Mouse (Mus musculus) A20 (cell line): ENCODE results near the gene Spdye4a.

Source experiments
- DNase-seq: peaks from one replicate; pipeline ENCODE4 v3.0.0-alpha.2; 2011; ENCODE audit warnings: low read depth, low spot score

The Spdye4a gene

DNA sequence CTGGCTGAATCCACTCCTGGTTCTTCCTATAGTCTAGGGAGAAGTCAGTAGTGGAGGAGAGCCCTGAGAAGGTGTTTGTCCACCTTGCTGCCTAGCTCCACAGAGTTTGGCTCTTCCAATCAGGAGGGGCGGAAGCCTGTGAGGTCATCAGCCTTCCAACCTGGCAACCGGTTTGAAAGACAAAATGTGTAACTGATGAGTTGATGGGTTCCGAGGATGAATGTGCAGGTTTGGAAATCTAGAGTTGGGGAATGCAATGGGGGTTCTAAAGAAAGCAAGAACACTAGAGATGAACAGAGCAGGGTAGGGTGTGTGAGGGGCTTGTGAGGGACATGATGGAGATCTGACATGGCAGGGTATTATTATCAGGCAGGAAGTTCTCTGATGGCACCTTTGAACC, at the start of gene Spdye4a:
Spdye4a (minus strand) TSS at position 101 of the 400 bp plus-strand sequence.
- no peak for DNase-seq

GRCm38 (mm10) chr5:143275761-143276160, 49.1 kb upstream of the Spdye4a start:
- no peak for DNase-seq

DNA sequence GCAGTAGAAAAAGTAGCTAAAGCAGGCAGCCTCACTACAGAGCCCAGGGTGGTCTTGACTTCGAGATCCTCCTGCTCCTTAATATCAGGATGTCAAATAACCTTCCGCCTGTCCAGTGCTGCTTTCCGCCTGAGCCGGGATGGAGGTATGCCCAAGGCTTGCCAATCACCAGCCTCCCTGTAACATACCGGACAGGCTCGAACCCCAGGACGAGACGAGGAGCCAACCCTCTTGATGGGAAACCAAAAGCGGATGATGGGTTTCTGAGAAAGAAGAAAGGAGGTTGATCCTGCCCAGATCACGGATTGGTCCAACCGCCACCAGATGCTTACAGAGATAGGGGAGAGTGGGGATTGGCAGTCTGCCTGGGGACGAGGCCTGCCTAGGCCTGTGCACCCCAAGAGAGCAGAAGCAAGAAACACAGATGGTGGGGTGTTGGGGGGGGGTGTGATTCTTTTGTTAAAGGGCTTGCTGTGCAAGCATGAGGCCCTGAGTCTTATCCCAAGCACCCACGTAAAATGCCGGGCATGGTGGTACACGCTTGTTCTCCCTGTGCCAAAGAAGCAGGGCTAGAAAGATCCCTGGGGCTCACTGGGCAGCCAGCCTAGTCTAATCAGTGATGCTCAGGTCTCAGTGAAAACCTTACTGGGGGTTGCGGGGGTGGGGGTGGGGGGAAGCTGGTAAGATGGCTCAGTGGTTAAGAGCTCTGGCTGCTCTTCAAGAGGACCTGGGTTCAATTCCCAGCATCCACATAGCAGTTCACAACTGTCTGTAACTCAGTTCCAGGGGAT, 46.0 kb upstream of the Spdye4a start:
- DNase-seq, result no peak

- no peak for DNase-seq
Observed at GRCm38 (mm10) chr5:143272108-143272507, 45.4 kb upstream of the Spdye4a start.

- DNase-seq, result no peak
Observed at GRCm38 (mm10) chr5:143271642-143272041, 45.0 kb upstream of the Spdye4a start.

DNA sequence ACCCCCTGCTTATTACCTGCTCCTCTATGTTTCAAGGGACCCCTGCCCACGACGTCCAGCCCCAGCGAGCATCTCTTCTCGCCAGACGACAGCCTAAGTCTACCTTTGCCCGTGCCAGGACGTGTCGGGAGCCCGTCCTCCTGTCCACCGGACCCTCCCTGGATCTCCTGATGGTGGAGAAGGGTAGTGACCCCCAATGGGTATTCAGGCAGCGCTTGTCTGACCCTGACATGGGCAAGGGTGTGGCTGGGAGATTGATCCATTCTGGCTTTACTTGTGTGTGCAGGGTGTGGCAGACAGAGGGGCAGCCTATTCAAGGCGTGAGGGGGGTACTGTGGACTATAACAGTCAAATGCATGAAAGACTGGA, 43.4 kb upstream of the Spdye4a start:
- no peak for DNase-seq

- DNase-seq, result peak; percentile 76
Observed at GRCm38 (mm10) chr5:143269363-143270150, 42.9 kb upstream of the Spdye4a start, which contains the start of gene Zfp316. Zfp316 (minus strand) TSS chr5:143270022.

DNA sequence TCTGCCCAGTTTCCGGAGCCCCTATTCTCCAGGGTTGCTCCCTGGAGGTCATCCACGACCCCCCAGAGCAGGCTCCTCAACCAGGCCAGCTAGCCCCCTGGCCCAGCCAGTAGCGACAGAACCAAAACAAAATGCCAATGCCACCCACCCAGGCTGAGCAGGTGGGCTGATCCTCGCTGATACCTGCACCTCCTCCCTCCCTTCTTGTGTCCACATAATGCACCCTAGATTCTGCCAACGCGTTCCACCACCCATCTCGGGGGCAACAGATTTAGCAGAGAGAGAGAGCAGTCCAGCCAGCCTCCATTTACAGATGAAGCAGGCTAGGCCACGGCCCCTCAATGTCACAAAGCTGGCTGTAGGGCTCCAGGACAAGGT, 42.3 kb upstream of the Spdye4a start:
- no peak for DNase-seq

DNA sequence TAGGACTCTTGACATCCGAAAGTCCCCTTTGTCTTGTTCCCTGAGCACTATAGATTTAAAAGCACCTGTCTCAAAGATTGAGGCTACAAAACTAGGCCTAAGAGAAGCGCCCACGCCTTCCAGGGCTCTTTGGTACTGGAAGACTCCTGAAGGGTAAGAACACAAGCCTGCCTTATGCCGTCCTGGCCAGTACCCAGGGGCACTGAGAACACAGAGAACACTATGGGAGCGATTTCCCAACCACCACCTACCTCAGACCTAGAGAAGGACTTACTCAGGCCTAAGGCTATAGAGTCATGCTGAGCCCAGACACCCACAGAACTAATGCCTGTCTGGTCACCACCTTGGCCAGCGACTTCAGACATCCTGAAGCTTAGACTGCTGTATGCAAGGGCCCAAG, 40.1 kb upstream of the Spdye4a start:
- no peak for DNase-seq

DNA sequence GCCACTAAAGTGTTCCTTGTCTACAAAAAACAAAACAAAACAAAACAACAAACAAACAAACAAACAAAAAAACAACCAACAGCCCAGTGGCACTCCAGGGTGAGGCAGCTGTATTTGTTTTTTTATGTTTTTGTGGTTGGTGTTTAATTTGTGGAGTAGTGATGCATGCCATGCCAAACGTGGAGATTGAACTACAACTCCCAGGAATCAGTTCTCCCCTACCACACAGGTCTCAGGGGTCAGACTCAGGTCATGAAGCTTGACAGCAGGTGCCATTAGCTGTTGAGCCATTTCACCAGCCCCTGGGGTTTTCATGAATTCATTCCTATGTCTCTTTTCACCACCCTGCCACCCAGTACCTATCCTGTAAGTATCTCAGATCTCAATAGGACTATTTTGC, 38.7 kb upstream of the Spdye4a start:
- no peak for DNase-seq

- DNase-seq, result no peak
Observed at GRCm38 (mm10) chr5:143264689-143265088, 38.0 kb upstream of the Spdye4a start.

DNA sequence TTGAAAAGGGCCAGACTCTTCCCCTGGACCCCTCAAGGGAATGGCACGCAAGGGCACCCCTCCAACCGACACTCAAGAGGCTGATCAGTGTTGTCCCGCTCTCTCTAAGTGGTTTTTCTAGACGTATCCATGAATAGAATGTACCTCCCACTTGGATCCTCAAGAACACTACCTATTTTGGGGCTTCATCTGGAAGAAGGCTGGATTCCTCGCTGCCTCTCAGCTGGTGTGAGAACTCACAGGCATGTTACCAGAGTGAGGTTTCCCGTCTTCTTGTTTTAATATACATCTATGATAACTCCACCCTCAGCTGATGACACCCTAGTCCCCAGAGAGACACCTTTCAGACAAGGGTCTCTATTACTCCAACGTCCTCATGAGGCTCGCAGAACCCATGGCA, 34.9 kb upstream of the Spdye4a start:
- DNase-seq, result no peak

GRCm38 (mm10) chr5:143255802-143256201, 29.1 kb upstream of the Spdye4a start:
- DNase-seq, result no peak

DNA sequence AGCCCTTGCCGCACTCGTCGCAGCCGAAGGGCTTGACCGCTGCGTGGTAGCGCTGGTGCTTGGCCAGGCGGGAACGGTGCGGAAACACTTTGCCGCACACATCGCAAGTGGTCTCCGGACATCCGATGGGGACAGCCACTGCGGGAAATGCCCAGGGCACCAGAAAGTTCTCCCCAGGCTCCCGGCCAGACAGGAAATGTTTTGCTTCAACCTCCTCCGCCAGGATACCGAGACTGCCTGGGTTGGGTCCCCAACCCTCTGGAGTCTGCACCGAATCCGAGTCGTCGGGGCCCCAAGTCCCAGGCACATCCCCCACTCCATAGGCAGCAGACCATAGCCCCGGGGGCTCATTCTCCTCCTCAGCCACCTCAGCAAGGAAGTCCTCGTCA, 28.4 kb upstream of the Spdye4a start:
- no peak for DNase-seq

GRCm38 (mm10) chr5:143254487-143255130, 27.9 kb upstream of the Spdye4a start:
- no peak for DNase-seq

- no peak for DNase-seq
Observed at GRCm38 (mm10) chr5:143253881-143254486, 27.3 kb upstream of the Spdye4a start.

DNA sequence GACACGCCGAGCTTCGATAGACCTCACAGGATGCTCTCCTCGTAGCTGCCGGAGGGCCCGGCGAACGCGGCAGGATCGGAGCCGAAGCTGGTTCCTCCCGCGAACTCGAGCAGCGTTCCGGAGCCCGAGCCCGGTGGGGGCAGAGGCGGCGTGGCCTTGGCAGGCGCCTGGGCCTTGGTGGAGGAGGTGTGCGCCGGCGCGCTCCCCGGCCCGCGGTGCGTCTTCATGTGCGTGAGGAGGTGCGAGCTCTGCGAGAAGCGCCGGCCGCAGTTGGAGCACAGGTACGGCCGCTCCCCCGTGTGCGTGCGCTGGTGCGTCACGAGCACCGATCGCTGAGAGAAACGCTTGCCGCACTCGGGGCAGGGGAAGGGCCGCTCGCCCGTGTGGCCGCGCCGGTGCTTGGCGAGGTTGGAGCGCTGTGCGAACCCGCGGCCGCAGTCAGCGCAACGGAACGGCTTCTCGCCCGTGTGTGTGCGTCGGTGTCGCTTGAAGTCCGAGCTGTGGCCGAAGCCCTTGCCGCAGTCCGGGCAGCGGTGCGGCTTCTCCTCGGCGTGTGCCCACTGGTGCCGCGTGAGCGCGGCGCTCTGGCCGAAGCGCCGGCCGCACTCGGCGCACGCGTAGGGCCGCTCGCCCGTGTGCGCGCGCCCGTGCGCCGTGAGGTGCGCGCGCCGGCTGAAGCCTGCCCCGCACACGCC, 26.6 kb upstream of the Spdye4a start:
- DNase-seq, result no peak

- no peak for DNase-seq
Observed at GRCm38 (mm10) chr5:143252791-143253185, 26.1 kb upstream of the Spdye4a start.

DNA sequence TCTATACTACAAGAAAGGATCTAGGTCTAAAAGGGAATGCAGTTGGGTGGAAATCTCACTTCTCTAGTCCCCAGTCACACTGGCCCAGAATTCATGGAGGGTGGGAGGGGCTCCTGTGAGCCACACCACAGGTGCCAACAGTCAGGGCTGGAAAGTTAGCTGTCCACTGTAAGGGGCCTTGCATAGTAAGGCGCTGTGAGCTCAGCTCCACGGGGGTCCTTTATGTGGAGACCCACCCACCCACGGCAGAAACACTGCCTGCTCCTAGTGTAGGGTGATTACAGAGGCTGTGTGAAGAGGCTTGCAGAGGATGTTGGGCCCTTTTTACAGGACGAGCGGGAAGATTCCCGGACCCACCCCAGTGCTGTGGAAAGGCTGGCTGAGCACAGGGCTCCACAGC, 25.3 kb upstream of the Spdye4a start:
- no peak for DNase-seq

- DNase-seq, result no peak
Observed at GRCm38 (mm10) chr5:143244926-143245325, 18.2 kb upstream of the Spdye4a start.

DNA sequence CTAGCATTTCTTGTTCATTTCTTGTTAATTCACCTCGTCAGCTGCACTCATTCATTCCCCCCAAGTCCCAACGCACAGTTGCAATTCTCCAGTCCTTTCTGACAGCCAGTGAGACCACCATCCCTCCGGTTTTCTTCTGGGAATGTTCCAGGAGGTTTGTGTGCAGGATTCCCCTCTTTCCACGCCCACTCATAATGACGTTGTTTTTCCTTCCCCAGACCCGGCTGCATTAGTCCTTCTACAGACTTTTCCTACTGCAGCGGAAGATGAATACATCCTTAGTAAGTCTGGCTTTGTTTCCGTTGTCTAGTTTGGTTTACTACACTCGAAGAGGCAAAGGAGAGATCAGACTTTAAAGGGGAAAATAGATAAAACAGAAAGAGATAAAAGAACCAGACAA, 9.3 kb upstream of the Spdye4a start:
- DNase-seq, result no peak
